12 mouse cellular contexts compared by ENCODE assay signal in genomic region chr4:107518766-107519165, GRCm38 (mm10).
"Had no signal": no experiment of that assay in that cellular context is flagged by ENCODE, and none has a peak within 500 bp of the region (broad histone marks: within the 10 kb centered on the region; RNA-seq: fewer than 3 reads in every experiment).

No protein-coding gene starts in this region.

- H3K36me3 ChIP-seq: limb, embryonic 13.5 days; midbrain, embryonic 10.5 days; neural tube, embryonic 15.5 days had no signal

- H3K9me3 ChIP-seq: limb, embryonic 13.5 days; midbrain, embryonic 10.5 days; neural tube, embryonic 15.5 days had no signal

- H3K4me3 ChIP-seq: layer of hippocampus, adult 2 months; limb, embryonic 13.5 days; midbrain, embryonic 10.5 days; myocyte; neural tube, embryonic 15.5 days had no signal

- H3K27ac ChIP-seq: hindbrain, postnatal 0 days; layer of hippocampus, adult 2 months; limb, embryonic 13.5 days; liver, embryonic 14.5 days; midbrain, embryonic 10.5 days; neural tube, embryonic 15.5 days had no signal

- H3K27me3 ChIP-seq: limb, embryonic 13.5 days; neural tube, embryonic 15.5 days had no signal

- DNase-seq: kidney, adult 11 months; kidney, postnatal 14 days; midbrain, embryonic 14.5 days; right cerebral cortex, adult 18-20 months; right cerebral cortex, postnatal 4 days had no signal
